Mouse (Mus musculus) MEL (cell line): ENCODE measurements around the gene Ust.

ENCODE experiments used
- CTCF ChIP-seq, 3 experiments: IDR thresholded peaks in 2 of 3; conservative IDR thresholded peaks in 1 of 3; 2 replicates each; pipeline ENCODE4 v1.5.1; 2011 to 2012; ENCODE audit warnings: low read length in 3 of 3, low read depth in 2 of 3, mild to moderate bottlenecking in 2 of 3, improper control_type of control experiment in 1 of 3, inconsistent platforms in 1 of 3, mixed read lengths in 1 of 3, moderate library complexity in 1 of 3; ENCODE audit not compliant: control insufficient read depth in 1 of 3, insufficient read depth in 1 of 3, poor library complexity in 1 of 3, severe bottlenecking in 1 of 3
- EP300 ChIP-seq, 2 experiments: IDR thresholded peaks; 2 replicates each; pipeline ENCODE4 v1.6.1; 2011; ENCODE audit warnings: improper control_type of control experiment in 2 of 2, low read length in 2 of 2, low read depth in 1 of 2, mild to moderate bottlenecking in 1 of 2
- MEF2A ChIP-seq: IDR thresholded peaks from 2 replicates; pipeline ENCODE4 v1.6.1; 2014; ENCODE audit warnings: low read depth, mild to moderate bottlenecking, inconsistent platforms, low read length, improper control_type of control experiment; ENCODE audit not compliant: poor library complexity, insufficient replicate concordance, severe bottlenecking; ENCODE audit errors: extremely low read depth
- RCOR1 ChIP-seq: IDR thresholded peaks from 2 replicates; pipeline ENCODE4 v1.6.1; 2012; ENCODE audit warnings: low read depth, mild to moderate bottlenecking, inconsistent platforms, low read length, improper control_type of control experiment
- ZMIZ1 ChIP-seq: IDR thresholded peaks from 2 replicates; pipeline ENCODE4 v1.6.1; 2012; ENCODE audit warnings: low read depth, mild to moderate bottlenecking, inconsistent platforms, low read length, improper control_type of control experiment, moderate library complexity

- TF ChIP-seq RCOR1: no peak
- no peak for TF ChIP-seq ZMIZ1
- no peak for TF ChIP-seq EP300 (IDR thresholded peaks at IDR 0.05; ENCODE audit: low read depth in 1 of 2, low read length in 2 of 2)
- no peak for TF ChIP-seq CTCF (IDR thresholded peaks at IDR 0.05 in 2 of 3, conservative IDR thresholded peaks at IDR 0.05 in 1 of 3; ENCODE audit: control insufficient read depth in 1 of 3, insufficient read depth in 1 of 3, low read depth in 2 of 3, low read length in 3 of 3, poor library complexity in 1 of 3, severe bottlenecking in 1 of 3)
- no peak for TF ChIP-seq MEF2A
Measured at GRCm38 (mm10) chr10:8415036-8415435, 103.6 kb downstream of the Ust start.
